Mouse (Mus musculus) lung, adult 18-20 months (tissue): ENCODE measurements around the gene Tmem184b.
A peak's percentile ranks its signal among the peaks of the same experiment; 100 is the strongest.

Experiments used
- DNase-seq, 2 experiments: peaks; one replicate each; pipeline ENCODE4 v3.0.0; 2022; ENCODE audit warnings: mixed read lengths in 2 of 2

The Tmem184b gene

DNA sequence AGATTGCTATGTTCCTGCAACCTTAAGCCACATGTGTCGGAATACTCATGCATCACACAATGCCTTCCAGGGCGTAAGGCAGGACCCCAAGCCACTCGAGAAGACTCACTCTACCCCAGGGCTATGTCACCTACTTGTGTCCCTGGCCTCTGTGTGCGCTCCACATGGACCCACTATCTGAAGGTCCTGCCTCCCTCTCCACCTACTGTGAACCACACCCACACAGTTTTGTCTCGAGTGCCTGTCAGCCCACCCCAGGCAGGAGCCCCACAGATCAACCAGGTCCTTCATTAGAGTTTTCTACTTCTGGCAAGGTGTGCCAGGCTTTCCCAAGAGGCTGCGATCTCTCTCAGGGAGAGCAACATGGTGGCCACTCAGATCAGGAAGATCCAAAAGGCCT lies 8.1 kb downstream of the Tmem184b start:
- no peak for DNase-seq

- DNase-seq = no peak
These were observed 8.5 kb downstream of the Tmem184b start for GRCm38 (mm10) chr15:79394842-79395241.

- no peak for DNase-seq
These were observed 10.3 kb downstream of the Tmem184b start for GRCm38 (mm10) chr15:79393101-79393500.

DNA sequence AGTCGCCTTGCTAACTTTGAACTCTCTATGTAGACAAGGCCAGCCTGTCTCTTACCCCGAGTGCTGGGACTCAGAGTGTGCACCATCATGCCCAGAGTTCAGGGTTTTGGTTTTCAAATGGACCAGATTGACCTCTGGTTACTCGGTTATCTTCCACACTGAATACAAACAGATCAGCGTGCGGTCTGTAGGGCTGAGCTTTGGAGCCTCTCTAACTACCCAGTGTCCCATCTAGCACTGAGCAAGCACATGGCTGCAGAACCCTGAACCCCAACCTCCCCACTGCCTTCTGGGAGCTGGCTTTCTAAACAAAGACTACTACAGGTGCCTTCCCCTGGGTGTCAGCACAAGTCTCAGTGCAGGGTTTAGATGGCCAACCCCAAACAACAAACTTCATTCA lies 10.8 kb downstream of the Tmem184b start:
- no peak for DNase-seq

GRCm38 (mm10) chr15:79391447-79392093 lies 11.8 kb downstream of the Tmem184b start:
- DNase-seq = peak; percentile 79 to 83

DNA sequence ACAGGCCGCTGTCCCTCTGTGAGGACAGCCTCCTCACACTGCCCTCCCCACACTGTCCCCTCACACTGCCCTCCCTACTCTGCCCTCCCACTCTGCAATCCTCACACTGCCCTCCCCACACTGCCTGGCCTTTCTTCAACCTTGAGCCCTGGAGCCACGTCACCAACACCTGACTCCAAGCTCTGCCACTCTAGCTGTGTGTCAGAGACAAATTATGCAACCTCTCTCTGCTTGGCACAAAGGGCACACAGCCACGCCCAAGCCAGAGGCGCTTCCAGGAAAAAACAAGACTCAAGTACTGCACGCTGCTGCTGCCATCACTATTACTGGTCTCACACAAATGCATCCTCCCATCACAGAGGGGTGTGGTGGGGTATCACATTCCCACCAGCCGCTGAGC lies 12.9 kb downstream of the Tmem184b start:
- DNase-seq = peak; percentile 84 to 89

DNA sequence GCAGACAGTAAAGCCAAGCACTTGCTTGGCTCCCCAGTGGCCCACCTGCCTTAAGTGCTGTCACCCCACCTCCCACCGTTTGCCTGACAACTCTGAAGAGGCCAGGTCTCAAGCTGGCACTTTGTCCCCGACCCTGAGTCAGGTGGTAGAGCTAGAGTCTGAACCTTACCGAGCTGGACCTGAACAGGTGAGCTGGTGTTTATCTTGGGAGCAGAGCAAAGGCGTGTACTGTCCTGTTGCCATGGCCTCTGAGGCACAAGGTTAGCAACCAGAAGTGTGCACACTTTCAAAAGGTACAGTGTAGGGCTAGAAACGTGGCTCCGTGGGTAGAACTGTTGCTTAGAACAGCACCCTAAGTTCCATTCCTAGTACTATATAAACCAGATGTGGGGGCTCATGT lies 15.2 kb downstream of the Tmem184b start:
- peak; percentile 50 to 69 for DNase-seq

GRCm38 (mm10) chr15:79387611-79388010 lies 15.8 kb downstream of the Tmem184b start:
- no peak for DNase-seq

DNA sequence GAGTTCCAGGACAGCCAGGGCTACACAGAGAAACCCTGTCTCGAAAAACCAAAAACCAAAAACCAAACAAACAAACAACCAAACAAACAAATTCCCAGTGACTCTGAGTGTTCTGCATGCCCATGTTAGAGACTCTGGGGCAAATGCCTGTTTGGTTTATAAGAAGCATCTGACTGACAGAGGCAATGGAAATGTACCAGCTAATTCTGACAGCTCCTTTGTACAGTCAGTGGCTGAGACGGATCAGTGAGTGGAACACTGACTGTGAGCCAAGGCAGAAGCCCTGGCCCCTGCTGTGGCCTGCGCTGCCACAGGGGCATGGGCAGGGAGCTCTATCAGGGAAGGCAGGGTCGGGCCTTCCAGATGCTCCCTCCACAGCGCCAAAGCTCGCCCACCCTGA lies 16.3 kb downstream of the Tmem184b start:
- DNase-seq = no peak

- DNase-seq = no peak
These were observed 21.7 kb downstream of the Tmem184b start for GRCm38 (mm10) chr15:79381644-79382043.

DNA sequence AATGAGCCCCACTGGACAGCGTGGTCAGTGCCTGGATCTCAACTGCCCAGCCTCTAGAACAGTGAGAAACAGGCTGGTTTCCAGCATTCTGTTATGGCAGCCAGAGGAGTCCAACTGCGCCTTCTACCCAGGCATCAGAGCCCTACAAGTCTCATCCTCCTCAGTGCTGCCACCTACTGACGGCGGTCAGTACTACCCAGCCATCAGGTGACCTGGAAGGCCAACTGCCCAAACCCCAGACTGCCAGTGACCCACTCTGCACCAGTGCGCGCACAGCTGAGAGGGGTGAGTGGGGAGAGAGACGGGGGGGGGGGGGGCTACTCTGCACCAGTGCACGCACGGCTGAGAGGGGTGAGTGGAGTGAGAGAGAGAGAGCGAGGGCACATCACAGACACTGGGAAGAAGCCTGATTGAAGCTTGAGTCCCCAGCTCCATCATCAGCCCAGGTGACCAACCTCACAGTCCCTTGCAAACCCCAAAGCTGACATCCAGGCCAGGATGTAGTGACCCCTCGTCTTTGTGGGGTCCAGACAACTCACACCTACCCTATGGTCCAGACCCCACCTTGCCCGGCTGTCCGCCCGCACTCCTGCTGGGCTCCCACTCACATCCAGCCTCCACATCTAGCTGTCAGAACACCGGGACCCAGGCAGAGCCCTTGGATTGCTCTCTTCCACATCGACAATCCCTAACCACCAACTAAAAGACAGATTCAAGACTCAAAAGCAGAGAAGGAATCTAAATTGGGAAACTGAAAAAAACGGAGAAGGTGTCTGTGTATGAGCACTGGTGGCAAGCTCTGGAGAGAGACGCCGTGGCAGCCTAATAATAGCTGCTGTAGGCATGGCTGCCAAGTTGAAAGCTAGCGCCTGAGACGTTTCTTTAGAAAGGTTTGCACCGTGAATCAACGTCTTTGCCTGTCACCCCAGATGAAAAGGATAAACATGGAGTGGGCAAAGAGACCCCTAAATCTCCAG lies 22.6 kb downstream of the Tmem184b start:
- DNase-seq = peak; percentile 73 to 85

DNA sequence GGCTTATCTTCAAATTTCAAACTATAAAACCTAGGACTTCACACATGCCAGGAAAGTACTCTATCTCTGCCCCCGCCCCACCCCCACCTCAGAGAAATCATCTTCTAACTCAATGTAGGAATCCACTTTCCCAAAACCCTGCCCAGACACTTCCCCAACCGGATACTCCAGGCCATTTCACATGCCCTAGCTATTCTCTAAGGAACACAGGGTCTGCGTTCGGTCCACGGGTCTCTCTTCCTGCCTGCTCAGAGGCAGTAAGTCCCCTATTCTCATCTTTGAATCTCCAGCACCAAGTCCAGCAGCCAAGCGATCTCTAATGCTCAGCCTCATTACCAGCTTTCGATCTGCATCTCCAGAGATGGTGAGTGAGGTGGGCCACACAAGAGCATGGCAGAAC lies 23.7 kb downstream of the Tmem184b start:
- no peak for DNase-seq

DNA sequence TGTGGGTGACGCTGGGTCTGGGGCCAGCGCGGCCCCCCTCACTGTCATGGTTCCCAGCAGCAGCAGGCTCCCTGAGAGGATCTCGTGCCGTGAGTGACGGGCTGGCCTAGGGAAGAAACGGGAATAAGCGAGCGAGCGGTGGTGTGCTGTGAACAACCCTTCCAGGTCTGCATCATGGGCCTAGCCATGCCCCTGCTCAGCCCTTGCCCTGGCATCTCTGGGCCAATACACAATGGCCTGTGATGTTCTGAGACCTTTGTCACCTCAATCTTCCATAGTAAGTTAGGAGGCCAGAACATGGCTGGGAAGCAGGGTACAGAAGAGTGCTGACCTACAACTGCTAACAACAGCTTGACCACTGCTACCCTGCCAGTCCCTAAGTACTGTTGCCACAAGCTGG lies 24.8 kb downstream of the Tmem184b start:
- DNase-seq = no peak

- DNase-seq = peak; percentile 81 to 89
These were observed 25.7 kb downstream of the Tmem184b start for GRCm38 (mm10) chr15:79377681-79378080.

GRCm38 (mm10) chr15:79374760-79375159 lies 28.6 kb downstream of the Tmem184b start:
- DNase-seq = no peak

DNA sequence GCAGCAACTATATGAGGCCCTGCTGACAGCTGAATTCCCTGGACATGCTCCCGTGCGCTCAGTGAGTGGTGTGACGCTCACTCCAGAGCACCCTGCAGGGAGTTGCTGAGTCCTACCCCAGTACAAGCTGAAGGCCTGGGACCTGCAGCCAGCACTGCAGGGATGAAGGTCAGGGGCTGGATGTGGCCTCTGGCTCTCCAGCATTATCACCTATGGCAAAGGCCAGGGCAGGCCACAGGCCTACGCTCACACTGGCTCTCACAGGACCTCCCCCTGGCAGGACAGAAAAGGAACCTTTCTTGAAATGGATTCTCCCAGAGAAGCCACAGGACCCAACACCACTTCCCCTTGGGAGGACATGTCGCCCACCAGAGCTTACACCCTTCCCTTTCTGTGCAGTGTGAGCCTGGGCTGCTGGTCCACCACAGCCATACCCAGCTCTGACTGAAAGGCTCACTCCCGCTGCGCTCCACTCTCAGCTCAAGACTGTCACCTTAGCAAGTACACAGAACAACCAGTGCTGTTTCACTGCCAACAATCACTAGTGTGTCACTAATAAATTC lies 33.0 kb downstream of the Tmem184b start:
- no peak for DNase-seq

- DNase-seq = no peak
These were observed 33.7 kb downstream of the Tmem184b start for GRCm38 (mm10) chr15:79369452-79370280.

GRCm38 (mm10) chr15:79368861-79369440 lies 34.4 kb downstream of the Tmem184b start:
- DNase-seq = peak; percentile 65 to 80

- peak; percentile 84 to 92 for DNase-seq
These were observed 35.0 kb downstream of the Tmem184b start for GRCm38 (mm10) chr15:79368313-79368811.

DNA sequence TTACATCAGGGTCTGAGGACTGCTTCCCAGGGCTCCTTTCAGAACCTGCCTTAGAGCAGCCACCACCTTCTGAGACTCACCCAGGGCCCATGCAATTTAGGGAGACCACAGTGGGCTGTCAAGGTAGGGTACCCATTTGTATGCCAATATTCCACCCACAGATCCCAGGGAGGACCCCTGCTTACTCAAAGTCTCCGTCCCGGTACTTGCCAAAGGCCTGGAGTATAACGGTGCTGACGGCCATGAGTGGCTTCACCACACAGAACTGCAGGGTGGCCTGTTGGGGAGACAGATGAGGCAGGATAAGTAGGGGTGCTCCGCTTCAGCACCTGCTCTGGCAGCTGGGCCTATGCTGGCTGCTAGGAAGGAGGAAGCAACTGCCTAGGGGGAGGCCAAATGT lies 37.0 kb downstream of the Tmem184b start:
- no peak for DNase-seq

- no peak for DNase-seq
These were observed 38.3 kb downstream of the Tmem184b start for GRCm38 (mm10) chr15:79365068-79365467.

DNA sequence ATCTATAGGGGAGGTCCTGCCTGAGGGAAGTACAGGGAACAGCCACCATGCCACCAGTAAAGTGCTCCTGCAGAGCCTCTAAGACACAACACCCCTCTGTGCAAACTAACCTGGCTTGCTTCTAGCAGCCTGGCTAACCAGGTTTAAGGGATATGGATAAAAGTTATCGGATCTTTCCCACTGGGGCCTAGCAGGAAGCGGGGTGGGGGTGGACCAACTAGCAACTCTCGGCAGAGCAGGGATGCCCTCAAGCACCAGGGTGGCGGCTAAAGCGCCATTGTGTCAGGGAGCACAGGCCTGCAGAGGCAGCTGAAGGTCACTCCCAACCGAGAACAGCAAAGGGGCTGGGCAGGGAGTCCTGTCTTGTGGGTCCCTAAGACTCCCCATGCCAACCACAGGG lies 39.2 kb downstream of the Tmem184b start:
- no peak for DNase-seq
